Mouse (Mus musculus) embryonic fibroblast, embryonic 13.5 days (primary cell): ENCODE measurements around the gene Mrpl48. TPM values are rescaled to one million over a fixed set of nuclear protein-coding genes. Genes with fewer than 3 reads are reported as not detected.

Source experiments
- H3K27ac ChIP-seq: 2 replicates; pipeline ENCODE4 v1.5.1; 2012; ENCODE audit warnings: low read length, control low read depth, inconsistent platforms; ENCODE audit not compliant: insufficient read depth
- H3K4me1 ChIP-seq: 2 replicates; pipeline ENCODE4 v1.6.1; 2011; ENCODE audit warnings: low read length; ENCODE audit not compliant: control insufficient read depth, insufficient read depth
- H3K4me3 ChIP-seq: 2 replicates; pipeline ENCODE4 v1.5.1; 2011; ENCODE audit warnings: mild to moderate bottlenecking, control low read depth, low read length; ENCODE audit not compliant: insufficient read depth
- CTCF ChIP-seq: IDR thresholded peaks from 2 replicates; pipeline ENCODE4 v1.5.1; 2011; ENCODE audit warnings: mild to moderate bottlenecking, control low read depth, low read length, moderate library complexity, borderline replicate concordance; ENCODE audit not compliant: insufficient read depth
- POLR2A ChIP-seq: IDR thresholded peaks from 2 replicates; pipeline ENCODE4 v1.6.1; 2011; ENCODE audit warnings: low read depth, mild to moderate bottlenecking, control low read depth, low read length, moderate library complexity
- polyA plus RNA-seq: library from polyadenylated mRNA; stranded (reverse); fragments of >200 nt; gene quantifications from 2 replicates; pipeline ENCODE4 v1.2.4, GENCODE M21; 2011; ENCODE audit warnings: low read depth; ENCODE audit not compliant: missing spikeins, insufficient read length

Mrpl48 gene
- polyA plus RNA-seq, 1 experiment, result 40.9 TPM

- TF ChIP-seq POLR2A, result no peak
- no peak for TF ChIP-seq CTCF
- H3K27ac ChIP-seq, result no peak overlapping the region
Measured at GRCm38 (mm10) chr7:100537519-100537902, 70.6 kb downstream of the Mrpl48 start.

GRCm38 (mm10) chr7:100536804-100537518 lies 71.1 kb downstream of the Mrpl48 start, which contains the start of gene Coa4:
Gene Coa4 (plus strand): TSS chr7:100537071.
- H3K4me3 ChIP-seq, result peak within 1 kb of the TSS; percentile 94
- H3K4me1 ChIP-seq, result peaks cover 2% of the 10 kb centered on the region; the same call in 1 of the 2 replicates
- peak within 1 kb of the TSS; percentile 9; the same call in 1 of the 2 replicates for H3K27ac ChIP-seq
- TF ChIP-seq POLR2A (peak; percentile 72), CTCF (no peak)

More at GRCm38 (mm10) chr7:100537519-100537902, 70.6 kb downstream of the Mrpl48 start:
- Histone ChIP-seq H3K4me3 (peak overlapping the region; percentile 94), H3K4me1 (peaks cover 2% of the 10 kb centered on the region; the same call in 1 of the 2 replicates)

- TF ChIP-seq POLR2A (no peak), CTCF (no peak)
- Histone ChIP-seq H3K4me1 (peaks cover 2% of the 10 kb centered on the region; the same call in 1 of the 2 replicates), H3K4me3 (no peak overlapping the region), H3K27ac (no peak overlapping the region)
Measured at GRCm38 (mm10) chr7:100535831-100536230, 72.3 kb downstream of the Mrpl48 start.

- H3K27ac ChIP-seq, result no peak overlapping the region
- peaks cover 2% of the 10 kb centered on the region; the same call in 1 of the 2 replicates for H3K4me1 ChIP-seq
- TF ChIP-seq CTCF, result no peak
- H3K4me3 ChIP-seq, result no peak overlapping the region
Measured at GRCm38 (mm10) chr7:100534216-100534615, 73.9 kb downstream of the Mrpl48 start.

GRCm38 (mm10) chr7:100533503-100533902 lies 74.6 kb downstream of the Mrpl48 start:
- TF ChIP-seq POLR2A, result no peak
- no peak for TF ChIP-seq CTCF
- no peak overlapping the region for H3K4me3 ChIP-seq
- peaks cover 2% of the 10 kb centered on the region; the same call in 1 of the 2 replicates for H3K4me1 ChIP-seq
- H3K27ac ChIP-seq, result no peak overlapping the region

- TF ChIP-seq CTCF, result no peak
- TF ChIP-seq POLR2A, result no peak
- no peaks in the 10 kb centered on the region for H3K4me1 ChIP-seq
- H3K4me3 ChIP-seq, result no peak overlapping the region
- H3K27ac ChIP-seq, result no peak overlapping the region
Measured at GRCm38 (mm10) chr7:100530766-100531165, 77.3 kb downstream of the Mrpl48 start.

- no peak overlapping the region for H3K27ac ChIP-seq
- TF ChIP-seq CTCF, result no peak
- TF ChIP-seq POLR2A, result no peak
- H3K4me3 ChIP-seq, result no peak overlapping the region
- H3K4me1 ChIP-seq, result no peaks in the 10 kb centered on the region
Measured at GRCm38 (mm10) chr7:100524669-100525068, 83.4 kb downstream of the Mrpl48 start.

GRCm38 (mm10) chr7:100522222-100522621 lies 85.9 kb downstream of the Mrpl48 start:
- Histone ChIP-seq H3K27ac (no peak overlapping the region), H3K4me3 (no peak overlapping the region), H3K4me1 (no peaks in the 10 kb centered on the region)
- no peak for TF ChIP-seq POLR2A
- no peak for TF ChIP-seq CTCF

- TF ChIP-seq CTCF (peak; percentile 85), POLR2A (no peak)
- H3K4me1 ChIP-seq, result no peaks in the 10 kb centered on the region
- H3K27ac ChIP-seq, result no peak overlapping the region
Measured at GRCm38 (mm10) chr7:100520663-100521285, 87.3 kb downstream of the Mrpl48 start.

GRCm38 (mm10) chr7:100520204-100520603 lies 87.9 kb downstream of the Mrpl48 start:
- Histone ChIP-seq H3K27ac (no peak overlapping the region), H3K4me3 (no peak overlapping the region)
- no peak for TF ChIP-seq CTCF
- no peak for TF ChIP-seq POLR2A

More at GRCm38 (mm10) chr7:100520663-100521285, 87.3 kb downstream of the Mrpl48 start:
- H3K4me3 ChIP-seq, result no peak overlapping the region

GRCm38 (mm10) chr7:100514573-100514972 lies 93.5 kb downstream of the Mrpl48 start, which contains the start of gene Dnajb13:
Gene Dnajb13 (minus strand): TSS chr7:100514960.
- H3K4me1 ChIP-seq, result no peaks in the 10 kb centered on the region
- no peak for TF ChIP-seq CTCF
- H3K27ac ChIP-seq, result no peak within 1 kb of the TSS
- H3K4me3 ChIP-seq, result no peak within 1 kb of the TSS

More at GRCm38 (mm10) chr7:100520204-100520603, 87.9 kb downstream of the Mrpl48 start:
- no peaks in the 10 kb centered on the region for H3K4me1 ChIP-seq
